Mouse (Mus musculus) liver, adult 2 months (tissue): Measurements from ENCODE around the gene Gpc6. TPM values are rescaled to one million over a fixed set of nuclear protein-coding genes. Genes with fewer than 3 reads are reported as not detected.

Experiments used
- DNase-seq: peaks from one replicate; pipeline ENCODE4 v3.0.0-alpha.2; 2011; ENCODE audit warnings: low read depth, low spot score; ENCODE audit errors: extremely low read depth
- H3K27ac ChIP-seq: fragments of 200-500 bp; replicated peaks from 2 replicates; pipeline ENCODE4 v1.5.1; 2012; ENCODE audit warnings: low read depth, mild to moderate bottlenecking, control low read depth, inconsistent platforms, low read length; ENCODE audit not compliant: insufficient read depth
- H3K27me3 ChIP-seq: fragments of 200-500 bp; 2 replicates; pipeline ENCODE4 v1.6.1; 2012; ENCODE audit warnings: mild to moderate bottlenecking, moderate library complexity, low read length, inconsistent platforms; ENCODE audit not compliant: control insufficient read depth, insufficient read depth
- H3K36me3 ChIP-seq: fragments of 200-500 bp; 2 replicates; pipeline ENCODE4 v1.6.1; 2012; ENCODE audit warnings: low read length, inconsistent platforms; ENCODE audit not compliant: control insufficient read depth, insufficient read depth
- H3K4me1 ChIP-seq: fragments of 200-500 bp; 2 replicates; pipeline ENCODE4 v1.6.1; 2011; ENCODE audit warnings: low read length; ENCODE audit not compliant: control insufficient read depth, insufficient read depth
- H3K4me3 ChIP-seq: fragments of 200-500 bp; 2 replicates; pipeline ENCODE4 v1.5.1; 2011; ENCODE audit warnings: low read depth, mild to moderate bottlenecking, control low read depth, low read length, moderate library complexity; ENCODE audit not compliant: insufficient read depth
- H3K79me2 ChIP-seq: fragments of 200-500 bp; 2 replicates; pipeline ENCODE4 v1.6.1; 2012; ENCODE audit warnings: inconsistent platforms, mild to moderate bottlenecking, low read length, moderate library complexity; ENCODE audit not compliant: control insufficient read depth, insufficient read depth
- H3K9ac ChIP-seq: fragments of 200-500 bp; 2 replicates; pipeline ENCODE4 v1.6.1; 2012; ENCODE audit warnings: low read depth, mild to moderate bottlenecking, control low read depth, inconsistent platforms, low read length
- CTCF ChIP-seq: fragments of 200-500 bp; IDR thresholded peaks from 2 replicates; pipeline ENCODE4 v1.5.1; 2011; ENCODE audit warnings: low read depth, low read length, control low read depth
- POLR2A ChIP-seq: fragments of 200-500 bp; IDR thresholded peaks from 2 replicates; pipeline ENCODE4 v1.6.1; 2011; ENCODE audit warnings: low read length, control low read depth; ENCODE audit not compliant: insufficient read depth; ENCODE audit errors: extremely low read depth
- WGBS: fragments of 180-500 bp; shearing (Covaris S2); methylation state at CpG from one replicate; pipeline ENCODE4 v1.1.7; 2018; 5-methylcytosine and 5-hydroxymethylcytosine counted together
- polyA plus RNA-seq: library from polyadenylated mRNA; depleted of rRNA; stranded (reverse); fragments of >200 nt; gene quantifications from 2 replicates; pipeline ENCODE4 v1.2.3, GENCODE M21; 2012
- total RNA-seq: library from RNA; depleted of rRNA; stranded (reverse); fragments of >200 nt; gene quantifications from 2 replicates; pipeline ENCODE4 v1.2.3, GENCODE M21; 2014

The Gpc6 gene
- total and polyA plus RNA-seq, 2 experiments = 0.88 to 2.6 TPM

DNA sequence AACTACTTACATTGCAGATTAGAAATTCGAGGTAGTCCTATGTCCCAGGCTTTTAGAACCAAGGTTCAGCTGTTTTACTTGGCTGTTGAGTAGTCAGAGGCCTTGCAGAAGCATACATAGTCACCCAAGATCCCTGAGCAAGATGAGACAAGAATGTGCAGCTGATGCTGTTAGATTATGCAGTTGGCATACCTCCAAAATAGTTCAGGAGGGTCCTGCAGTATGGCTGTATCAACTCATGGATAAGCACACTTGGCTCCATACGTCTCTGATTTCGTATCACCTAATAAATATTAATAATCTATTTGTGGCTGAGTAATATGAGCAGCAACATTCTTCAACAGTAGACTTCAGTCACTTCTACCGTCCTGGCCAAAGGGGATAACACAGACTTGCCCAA lies 737.1 kb downstream of the Gpc6 start:
- TF ChIP-seq POLR2A = no peak
- no peak for TF ChIP-seq CTCF
- Histone ChIP-seq H3K79me2 (no peaks in the 10 kb centered on the region), H3K9ac (no peak overlapping the region), H3K4me1 (no peaks in the 10 kb centered on the region), H3K27me3 (no peaks in the 10 kb centered on the region), H3K27ac (no peak overlapping the region), H3K36me3 (no peaks in the 10 kb centered on the region), H3K4me3 (no peak overlapping the region)
- DNase-seq = no peak
- 91% methylated on average over 4 of the region's 4 CpGs for WGBS

DNA sequence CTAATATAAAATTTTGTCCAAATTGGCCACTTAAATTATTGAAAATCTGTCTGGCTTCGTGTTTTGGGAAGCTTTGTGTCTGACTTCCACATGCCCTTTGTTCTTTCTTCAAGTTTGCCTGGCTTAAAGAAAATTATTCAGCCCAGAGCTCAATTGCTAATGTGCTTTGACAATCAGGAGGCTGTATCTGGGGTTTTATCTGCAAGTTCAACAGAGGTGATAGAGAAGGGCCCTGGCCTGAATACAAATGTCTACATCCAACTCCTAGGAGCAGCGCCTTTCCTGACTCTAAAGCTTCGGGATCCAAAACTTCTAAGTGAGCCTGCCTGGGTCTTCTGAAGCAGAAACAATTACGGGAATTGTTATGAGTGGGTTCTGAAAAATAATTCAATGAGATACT lies 739.7 kb downstream of the Gpc6 start:
- WGBS = 89% methylated on average over 4 of the region's 4 CpGs
- Histone ChIP-seq H3K36me3 (no peaks in the 10 kb centered on the region), H3K4me3 (no peak overlapping the region), H3K27me3 (no peaks in the 10 kb centered on the region), H3K79me2 (no peaks in the 10 kb centered on the region), H3K4me1 (no peaks in the 10 kb centered on the region), H3K27ac (no peak overlapping the region), H3K9ac (no peak overlapping the region)
- no peak for DNase-seq
- no peak for TF ChIP-seq POLR2A
- no peak for TF ChIP-seq CTCF

DNA sequence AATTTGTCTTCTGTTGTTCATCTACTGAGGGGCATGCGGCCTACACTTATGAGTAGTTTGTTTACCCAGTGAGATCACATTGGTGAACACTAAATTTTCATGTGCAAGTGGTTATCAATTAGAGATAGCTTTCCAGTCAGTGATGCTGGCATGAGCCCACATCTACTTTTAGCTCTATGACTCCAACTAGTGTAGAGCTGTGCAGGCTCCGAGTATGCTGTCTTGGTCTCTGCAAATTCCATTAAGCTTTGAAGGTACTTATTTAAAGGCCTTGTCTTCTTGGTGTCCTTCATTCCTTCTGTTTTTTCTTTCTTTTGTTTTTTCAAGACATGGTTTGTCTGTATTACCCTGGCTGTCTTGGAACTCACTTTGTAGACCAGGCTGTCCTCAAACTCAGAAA lies 741.0 kb downstream of the Gpc6 start:
- H3K27ac ChIP-seq = no peak overlapping the region
- TF ChIP-seq POLR2A (no peak), CTCF (no peak)
- no peak overlapping the region for H3K4me3 ChIP-seq
- H3K4me1 ChIP-seq = no peaks in the 10 kb centered on the region
- no peaks in the 10 kb centered on the region for H3K79me2 ChIP-seq
- WGBS = 89% methylated on average over 2 of the region's 2 CpGs
- H3K36me3 ChIP-seq = no peaks in the 10 kb centered on the region
- no peaks in the 10 kb centered on the region for H3K27me3 ChIP-seq
- no peak for DNase-seq
- H3K9ac ChIP-seq = no peak overlapping the region

DNA sequence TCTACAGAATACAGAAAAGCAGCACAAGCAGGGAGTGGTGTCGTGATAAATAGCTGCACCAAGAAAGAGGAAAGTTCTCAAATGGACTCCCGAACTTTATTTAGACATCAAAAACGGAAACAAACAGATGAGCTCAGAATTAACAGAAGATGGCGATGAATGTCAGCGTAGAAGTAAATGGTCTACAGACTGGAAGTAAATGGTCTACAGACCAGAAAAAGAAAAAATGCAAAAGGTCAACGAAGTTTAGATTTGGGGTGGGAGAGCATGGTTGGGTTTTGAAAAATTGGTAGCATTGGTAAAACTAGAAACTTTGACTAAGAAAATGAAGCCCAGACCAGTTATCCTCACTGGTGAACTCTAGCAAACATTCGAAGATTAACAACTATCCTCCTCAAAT lies 748.4 kb downstream of the Gpc6 start:
- no peaks in the 10 kb centered on the region for H3K36me3 ChIP-seq
- H3K27me3 ChIP-seq = no peaks in the 10 kb centered on the region
- TF ChIP-seq CTCF = no peak
- TF ChIP-seq POLR2A = no peak
- DNase-seq = no peak
- no peak overlapping the region for H3K27ac ChIP-seq
- peaks cover 3% of the 10 kb centered on the region; the same call in 1 of the 2 replicates for H3K4me1 ChIP-seq
- H3K4me3 ChIP-seq = no peak overlapping the region
- H3K9ac ChIP-seq = no peak overlapping the region
- no peaks in the 10 kb centered on the region for H3K79me2 ChIP-seq
- 82% methylated on average over 7 of the region's 7 CpGs for WGBS

DNA sequence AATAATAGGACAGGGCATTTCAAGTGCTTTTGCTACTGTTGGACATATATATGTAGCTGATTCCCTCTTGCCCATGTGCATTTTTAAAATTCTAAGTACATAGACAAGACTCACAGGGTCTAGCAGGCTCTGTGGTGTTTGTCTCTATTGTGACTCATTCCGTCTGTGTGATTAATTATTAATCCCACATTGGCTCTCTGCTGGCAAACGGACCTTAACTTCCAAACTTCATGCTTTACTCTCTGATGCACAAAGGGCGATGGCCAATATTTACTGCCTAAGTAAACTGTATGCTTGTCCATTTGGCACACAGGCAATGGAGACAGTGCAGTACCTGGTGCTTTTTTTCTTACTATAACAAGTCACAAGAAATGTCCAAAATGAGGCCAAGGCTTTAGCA lies 749.4 kb downstream of the Gpc6 start:
- DNase-seq = peak; percentile 97
- 23% methylated on average over 3 of the region's 3 CpGs for WGBS
- no peaks in the 10 kb centered on the region for H3K79me2 ChIP-seq
- H3K36me3 ChIP-seq = no peaks in the 10 kb centered on the region
- no peak overlapping the region for H3K4me3 ChIP-seq
- no peak overlapping the region for H3K9ac ChIP-seq
- H3K27me3 ChIP-seq = no peaks in the 10 kb centered on the region
- no peak overlapping the region for H3K27ac ChIP-seq
- peaks cover 3% of the 10 kb centered on the region; the same call in 1 of the 2 replicates for H3K4me1 ChIP-seq
- TF ChIP-seq POLR2A = no peak
- TF ChIP-seq CTCF = no peak

DNA sequence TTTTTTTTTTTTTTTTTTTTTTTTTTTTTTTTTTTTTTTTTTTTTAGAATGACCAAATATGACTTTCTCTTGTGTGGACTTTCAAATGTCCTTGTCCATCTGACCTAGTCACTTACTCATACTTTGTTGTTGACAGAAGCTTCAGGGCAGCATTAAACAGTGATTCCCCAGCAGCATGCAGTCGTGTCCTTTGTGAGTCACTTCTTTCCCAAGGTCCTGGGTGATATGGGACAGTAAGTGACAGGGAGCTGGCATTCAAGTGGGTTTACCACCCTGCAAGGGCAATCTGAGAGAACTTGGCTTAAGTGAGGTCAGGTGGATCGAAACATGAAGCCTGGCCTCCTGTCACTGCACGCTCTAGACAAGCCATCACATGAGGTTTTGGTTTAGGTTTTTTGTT lies 754.8 kb downstream of the Gpc6 start:
- H3K9ac ChIP-seq = no peak overlapping the region
- TF ChIP-seq CTCF (no peak), POLR2A (no peak)
- 41% methylated on average over 3 of the region's 3 CpGs for WGBS

More for the DNA sequence above, 754.8 kb downstream of the Gpc6 start:
- H3K27me3 ChIP-seq = no peaks in the 10 kb centered on the region
- peak; percentile 88 for DNase-seq
- no peaks in the 10 kb centered on the region for H3K36me3 ChIP-seq
- H3K79me2 ChIP-seq = no peaks in the 10 kb centered on the region
- no peak overlapping the region for H3K4me3 ChIP-seq
- H3K4me1 ChIP-seq = peaks cover 2% of the 10 kb centered on the region; the same call in 1 of the 2 replicates
- H3K27ac ChIP-seq = no peak overlapping the region
